Mouse (Mus musculus): ENCODE data around the gene Nsl1. TPM values are rescaled to one million over a fixed set of nuclear protein-coding genes. Genes with fewer than 3 reads are reported as not detected.
"Not testable (repeated sequence)": the region's sequence is repeated elsewhere in the genome, so short reads cannot be mapped to it uniquely, and the experiment has no call there.

The Nsl1 gene
- polyA plus RNA-seq, 1 experiment: 4.4 TPM

DNA sequence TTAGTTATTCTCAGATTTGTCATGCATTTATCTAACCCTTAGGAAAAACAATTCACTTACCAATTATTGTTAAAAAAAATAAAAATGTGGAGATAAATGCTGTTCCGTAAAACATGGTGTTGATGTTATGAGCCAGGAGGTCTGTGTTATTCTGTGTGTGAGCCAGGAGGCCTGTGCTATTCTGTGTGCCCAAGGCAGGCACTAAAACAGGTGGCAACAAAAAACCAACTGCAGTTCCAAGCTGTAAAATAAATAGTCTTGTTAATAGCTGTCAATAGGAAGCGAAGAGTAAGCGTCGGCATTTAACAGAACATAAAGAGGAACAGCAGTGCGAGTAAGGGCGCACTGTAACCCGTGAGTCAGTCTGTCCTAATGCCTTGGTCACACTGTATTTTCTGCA, 41.8 kb upstream of the Nsl1 start:
- Histone ChIP-seq H3K4me3 (no peak overlapping the region), H3K4me2 (ENCODE audit: low read depth) (no peak overlapping the region), H3K79me2 (ENCODE audit: control insufficient read depth, insufficient read depth) (peaks cover 22% of the 10 kb centered on the region), H3K36me3 (ENCODE audit: control insufficient read depth, insufficient read depth) (peaks cover 10% of the 10 kb centered on the region), H3ac (ENCODE audit: control insufficient read depth, insufficient read length) (no peak overlapping the region), H3K27me3 (ENCODE audit: control insufficient read depth, insufficient read depth, insufficient read length) (no peaks in the 10 kb centered on the region)
- no peak for TF ChIP-seq MYOD1 (IDR thresholded peaks at IDR 0.05; ENCODE audit: control insufficient read depth in 1 of 3, insufficient read length in 2 of 3, low read depth in 2 of 3)

GRCm38 (mm10) chr1:191023140-191023539, 39.7 kb upstream of the Nsl1 start:
- peaks cover 4% of the 10 kb centered on the region for H3K36me3 ChIP-seq (ENCODE audit: control insufficient read depth, insufficient read depth)
- no peak overlapping the region for H3ac ChIP-seq (ENCODE audit: control insufficient read depth, insufficient read length)
- peaks cover 22% of the 10 kb centered on the region for H3K79me2 ChIP-seq (ENCODE audit: control insufficient read depth, insufficient read depth)
- no peak overlapping the region for H3K4me3 ChIP-seq
- no peak overlapping the region for H3K4me2 ChIP-seq (ENCODE audit: low read depth)
- H3K27me3 ChIP-seq (ENCODE audit: control insufficient read depth, insufficient read depth, insufficient read length): no peaks in the 10 kb centered on the region
- TF ChIP-seq MYOD1 (IDR thresholded peaks at IDR 0.05; ENCODE audit: control insufficient read depth in 1 of 3, insufficient read length in 2 of 3, low read depth in 2 of 3): no peak
- TF ChIP-seq MAX (IDR thresholded peaks at IDR 0.05; ENCODE audit: low read depth): no peak
- TF ChIP-seq TCF12 (IDR thresholded peaks at IDR 0.05; ENCODE audit: insufficient read depth, poor library complexity, severe bottlenecking): no peak
- TF ChIP-seq POLR2AphosphoS2 (IDR thresholded peaks at IDR 0.05; ENCODE audit: insufficient read length, low read depth): no peak
- no peak for TF ChIP-seq MYOG (IDR thresholded peaks at IDR 0.05; ENCODE audit: control insufficient read depth in 1 of 3, insufficient read depth in 1 of 3, insufficient read length in 2 of 3, low read depth in 2 of 3)
- TF ChIP-seq TCF3 (IDR thresholded peaks at IDR 0.05; ENCODE audit: insufficient read length, low read depth): no peak
- no peak for TF ChIP-seq E2F4 (IDR thresholded peaks at IDR 0.05; ENCODE audit: insufficient read depth)
- TF ChIP-seq REST (IDR thresholded peaks at IDR 0.05; ENCODE audit: insufficient read depth, insufficient read length): no peak
- no peak for TF ChIP-seq SRF (IDR thresholded peaks at IDR 0.05; ENCODE audit: control insufficient read depth, insufficient read length, low read depth)
- no peak for TF ChIP-seq USF1 (IDR thresholded peaks at IDR 0.05; ENCODE audit: low read depth)
- TF ChIP-seq POLR2A (IDR thresholded peaks at IDR 0.05; ENCODE audit: insufficient read length, low read depth): no peak

GRCm38 (mm10) chr1:191023806-191024205, 39.0 kb upstream of the Nsl1 start:
- H3K27me3 ChIP-seq (ENCODE audit: control insufficient read depth, insufficient read depth, insufficient read length): not testable (repeated sequence)

GRCm38 (mm10) chr1:191025016-191026012, 37.5 kb upstream of the Nsl1 start:
- peak overlapping the region; percentile 87 for H3K4me2 ChIP-seq (ENCODE audit: low read depth)
- H3K4me3 ChIP-seq: peak overlapping the region; percentile 75
- no peaks in the 10 kb centered on the region for H3K27me3 ChIP-seq (ENCODE audit: control insufficient read depth, insufficient read depth, insufficient read length)

More at GRCm38 (mm10) chr1:191023806-191024205, 39.0 kb upstream of the Nsl1 start:
- not testable (repeated sequence) for H3ac ChIP-seq (ENCODE audit: control insufficient read depth, insufficient read length); H3K4me3 ChIP-seq; H3K4me2 ChIP-seq (ENCODE audit: low read depth); H3K36me3 ChIP-seq (ENCODE audit: control insufficient read depth, insufficient read depth)
- H3K79me2 ChIP-seq (ENCODE audit: control insufficient read depth, insufficient read depth): peaks cover 22% of the 10 kb centered on the region

DNA sequence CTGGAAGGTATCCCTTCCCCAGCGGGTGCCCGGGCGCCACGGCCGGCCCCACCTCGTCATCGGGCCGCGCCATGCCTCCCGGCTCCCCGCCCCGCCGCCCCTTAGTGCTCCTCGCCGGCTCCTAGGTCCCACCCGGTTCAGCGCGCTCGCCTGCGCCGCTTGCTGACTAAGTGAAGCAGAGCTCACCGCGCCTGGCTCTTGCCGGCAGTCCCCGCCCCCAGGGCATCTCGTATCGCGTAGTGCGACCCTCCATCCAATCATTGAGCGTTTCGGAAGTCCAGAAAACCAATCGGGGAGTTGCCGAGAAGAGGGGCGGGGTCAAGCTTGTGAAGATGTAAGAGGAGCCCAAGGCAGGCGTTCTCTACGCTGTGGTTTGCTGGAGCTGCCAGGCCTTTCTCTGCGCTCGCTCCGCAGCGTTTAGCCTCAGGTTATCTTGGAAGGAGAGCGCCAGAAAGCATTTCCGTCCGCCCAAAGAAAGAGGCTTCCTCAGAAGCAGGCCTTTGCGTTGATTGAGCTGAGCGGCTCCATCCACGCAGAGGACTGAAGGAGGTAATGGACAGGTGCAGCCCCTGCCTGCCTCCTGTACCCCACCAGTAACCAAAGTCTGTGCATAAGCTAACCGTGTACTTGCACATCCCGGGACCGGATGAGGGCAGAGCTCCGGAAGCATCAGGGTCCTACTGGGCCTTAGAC, 36.6 kb upstream of the Nsl1 start, which contains the start of gene Flvcr1:
Flvcr1 (minus strand) TSS at position 138 of the 693 bp plus-strand sequence.
- H3ac ChIP-seq (ENCODE audit: control insufficient read depth, insufficient read length): peak within 1 kb of the TSS; percentile 31
- H3K36me3 ChIP-seq (ENCODE audit: control insufficient read depth, insufficient read depth): peaks cover 2% of the 10 kb centered on the region
- TF ChIP-seq REST (IDR thresholded peaks at IDR 0.05; ENCODE audit: insufficient read depth, insufficient read length) (peak; percentile 42), POLR2A (IDR thresholded peaks at IDR 0.05; ENCODE audit: insufficient read length, low read depth) (peak; percentile 92), TCF3 (IDR thresholded peaks at IDR 0.05; ENCODE audit: insufficient read length, low read depth) (no peak)
- H3K79me2 ChIP-seq (ENCODE audit: control insufficient read depth, insufficient read depth): peaks cover 22% of the 10 kb centered on the region
- H3K4me2 ChIP-seq (ENCODE audit: low read depth): peak within 1 kb of the TSS; percentile 98
- H3K4me3 ChIP-seq: peak within 1 kb of the TSS; percentile 75
- no peaks in the 10 kb centered on the region for H3K27me3 ChIP-seq (ENCODE audit: control insufficient read depth, insufficient read depth, insufficient read length)

More at GRCm38 (mm10) chr1:191025016-191026012, 37.5 kb upstream of the Nsl1 start:
- Histone ChIP-seq H3K36me3 (ENCODE audit: control insufficient read depth, insufficient read depth) (peaks cover 4% of the 10 kb centered on the region), H3ac (ENCODE audit: control insufficient read depth, insufficient read length) (peak overlapping the region; percentile 31), H3K79me2 (ENCODE audit: control insufficient read depth, insufficient read depth) (peaks cover 22% of the 10 kb centered on the region)
- TF ChIP-seq MYOD1 (IDR thresholded peaks at IDR 0.05; ENCODE audit: control insufficient read depth in 1 of 3, insufficient read length in 2 of 3, low read depth in 2 of 3) (peak in 1 of 3 experiments; percentile 18), USF1 (IDR thresholded peaks at IDR 0.05; ENCODE audit: low read depth) (no peak)

- Histone ChIP-seq H3K27me3 (ENCODE audit: control insufficient read depth, insufficient read depth, insufficient read length) (no peaks in the 10 kb centered on the region), H3K79me2 (ENCODE audit: control insufficient read depth, insufficient read depth) (peaks cover 3% of the 10 kb centered on the region), H3K4me3 (no peak overlapping the region), H3K4me2 (ENCODE audit: low read depth) (no peak overlapping the region), H3K36me3 (ENCODE audit: control insufficient read depth, insufficient read depth) (no peaks in the 10 kb centered on the region), H3ac (ENCODE audit: control insufficient read depth, insufficient read length) (no peak overlapping the region)
- TF ChIP-seq SRF (IDR thresholded peaks at IDR 0.05; ENCODE audit: control insufficient read depth, insufficient read length, low read depth) (no peak), TCF12 (IDR thresholded peaks at IDR 0.05; ENCODE audit: insufficient read depth, poor library complexity, severe bottlenecking) (no peak), REST (IDR thresholded peaks at IDR 0.05; ENCODE audit: insufficient read depth, insufficient read length) (no peak)
These were observed 32.6 kb upstream of the Nsl1 start for GRCm38 (mm10) chr1:191030182-191030581.

DNA sequence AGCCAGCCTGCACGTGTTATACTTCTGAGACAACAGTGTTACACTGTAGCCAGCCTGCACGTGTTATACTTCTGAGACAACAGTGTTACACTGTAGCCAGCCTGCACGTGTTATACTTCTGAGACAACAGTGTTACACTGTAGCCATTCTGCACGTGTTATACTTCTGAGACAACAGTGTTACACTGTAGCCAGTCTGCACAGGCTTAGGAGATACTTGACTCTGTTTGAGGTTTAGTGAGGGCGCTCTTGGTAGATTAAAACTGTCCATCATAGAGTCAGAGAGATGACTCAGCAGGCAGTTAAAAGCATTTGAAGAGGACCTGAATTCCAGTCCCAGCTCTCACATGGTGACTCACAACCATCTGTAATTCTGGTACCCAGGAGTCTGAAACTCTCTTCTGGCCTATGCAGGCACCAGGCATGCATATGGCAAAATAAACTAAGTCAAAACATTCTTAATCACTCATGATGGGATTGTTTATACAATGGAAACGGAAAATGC, 31.8 kb upstream of the Nsl1 start:
- H3K4me3 ChIP-seq; H3K79me2 ChIP-seq (ENCODE audit: control insufficient read depth, insufficient read depth); H3K27me3 ChIP-seq (ENCODE audit: control insufficient read depth, insufficient read depth, insufficient read length); H3ac ChIP-seq (ENCODE audit: control insufficient read depth, insufficient read length); H3K36me3 ChIP-seq (ENCODE audit: control insufficient read depth, insufficient read depth); H3K4me2 ChIP-seq (ENCODE audit: low read depth): not testable (repeated sequence)

Measured in myocyte (in vitro differentiated cells).